Mouse (Mus musculus) liver (tissue): ENCODE results near the gene Gm17693.
"Not testable (repeated sequence)": the region's sequence is repeated elsewhere in the genome, so short reads cannot be mapped to it uniquely, and the experiment has no call there.

Experiments used
- DNase-seq: peaks from one replicate; pipeline ENCODE4 v3.0.0-alpha.2; 2020; ENCODE audit warnings: mixed read lengths

Gm17693 gene

DNA sequence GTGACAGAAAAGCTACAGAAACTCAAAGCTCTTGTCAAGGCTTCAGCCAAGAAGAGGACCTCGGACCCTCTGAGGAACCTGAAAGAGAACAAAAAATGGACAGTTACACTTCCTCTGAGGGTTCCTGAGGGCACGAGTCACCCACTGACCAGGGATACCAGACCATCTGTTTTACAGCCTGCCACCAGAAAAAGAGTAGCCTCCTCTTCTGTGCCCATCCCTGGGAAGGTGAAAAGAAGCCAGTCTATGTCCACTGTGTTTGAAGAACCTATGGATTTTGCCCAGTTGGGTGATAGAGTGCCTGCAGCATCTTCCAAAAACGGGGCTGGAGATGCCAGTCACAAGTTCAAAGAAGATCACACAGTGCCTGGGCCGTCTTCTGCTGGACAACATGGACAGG lies at the start of gene Gm17693:
Gm17693 (plus strand) TSS at position 301 of the 400 bp plus-strand sequence.
- DNase-seq: not testable (repeated sequence)
